Mouse (Mus musculus): ENCODE measurements around the gene Nol10. TPM values are rescaled to one million over a fixed set of nuclear protein-coding genes. Genes with fewer than 3 reads are reported as not detected.

The Nol10 gene
- polyA plus RNA-seq, 1 experiment from 2014 or later: 5.3 TPM

- no peaks in the 10 kb centered on the region for H3K9me3 ChIP-seq (ENCODE audit: low read length)
- no peak for ATAC-seq
- H3K4me1 ChIP-seq (ENCODE audit: insufficient read depth): no peaks in the 10 kb centered on the region
- no peak overlapping the region for H3K9ac ChIP-seq (replicated peaks)
- TF ChIP-seq CTCF (IDR thresholded peaks at IDR 0.05; ENCODE audit: low read depth) (no peak), EP300 (IDR thresholded peaks at IDR 0.05; ENCODE audit: low read depth) (no peak)
- no peaks in the 10 kb centered on the region for H3K27me3 ChIP-seq (ENCODE audit: insufficient read depth, low read length)
- H3K36me3 ChIP-seq (replicated peaks; ENCODE audit: insufficient read depth, low read length): no peaks in the 10 kb centered on the region
- no peak overlapping the region for H3K4me2 ChIP-seq (ENCODE audit: low read depth, low read length)
- H3K27ac ChIP-seq (ENCODE audit: low read depth): no peak overlapping the region
- WGBS (ENCODE audit: insufficient replicate concordance): 70% methylated on average over 2 of the region's 2 CpGs
- no peak overlapping the region for H3K4me3 ChIP-seq (ENCODE audit: low read depth, low read length)
- DNase-seq: no peak
Observed at GRCm38 (mm10) chr12:17338338-17338737, 9.9 kb upstream of the Nol10 start.

DNA sequence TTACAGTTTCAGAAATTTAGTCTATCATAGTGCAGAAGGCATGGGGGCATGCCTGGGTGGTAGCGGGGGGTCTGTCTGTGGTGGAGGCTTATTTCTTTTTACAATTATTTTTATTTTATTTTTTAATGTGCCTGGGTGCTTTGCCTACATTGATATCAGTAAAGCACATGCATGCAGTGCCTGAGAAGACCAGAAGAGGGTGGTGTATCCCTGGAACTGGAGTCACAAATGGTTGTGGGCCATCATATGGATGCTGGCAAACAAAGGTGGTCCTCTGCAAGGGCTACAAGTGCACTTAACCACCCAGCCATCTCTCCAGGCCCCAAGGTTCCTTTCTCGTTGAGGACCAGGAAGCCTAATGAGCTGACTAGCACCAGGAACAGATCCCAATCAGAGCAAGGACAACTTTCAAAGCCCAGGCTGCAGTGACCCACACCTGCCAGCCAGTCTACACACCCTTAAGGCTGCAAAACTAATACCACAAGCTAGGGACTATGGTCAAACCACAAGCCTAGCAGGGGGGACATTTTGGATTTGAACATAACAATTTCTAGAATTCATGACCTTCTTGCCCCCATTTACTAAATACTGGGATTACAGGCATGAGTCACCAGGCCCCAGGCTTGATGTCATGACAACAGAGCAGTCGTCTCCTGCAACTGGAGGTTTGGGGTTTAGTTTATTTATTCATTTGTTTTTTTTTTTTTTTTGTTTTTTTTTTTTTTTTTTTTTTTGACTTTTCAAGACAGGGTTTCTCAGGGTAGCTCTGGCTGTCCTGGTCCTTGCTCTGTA, 8.9 kb upstream of the Nol10 start:
- no peaks in the 10 kb centered on the region for H3K36me3 ChIP-seq (replicated peaks; ENCODE audit: insufficient read depth, low read length)
- 48% methylated on average over 3 of the region's 3 CpGs for WGBS (ENCODE audit: insufficient replicate concordance)
- DNase-seq: peak; percentile 18

DNA sequence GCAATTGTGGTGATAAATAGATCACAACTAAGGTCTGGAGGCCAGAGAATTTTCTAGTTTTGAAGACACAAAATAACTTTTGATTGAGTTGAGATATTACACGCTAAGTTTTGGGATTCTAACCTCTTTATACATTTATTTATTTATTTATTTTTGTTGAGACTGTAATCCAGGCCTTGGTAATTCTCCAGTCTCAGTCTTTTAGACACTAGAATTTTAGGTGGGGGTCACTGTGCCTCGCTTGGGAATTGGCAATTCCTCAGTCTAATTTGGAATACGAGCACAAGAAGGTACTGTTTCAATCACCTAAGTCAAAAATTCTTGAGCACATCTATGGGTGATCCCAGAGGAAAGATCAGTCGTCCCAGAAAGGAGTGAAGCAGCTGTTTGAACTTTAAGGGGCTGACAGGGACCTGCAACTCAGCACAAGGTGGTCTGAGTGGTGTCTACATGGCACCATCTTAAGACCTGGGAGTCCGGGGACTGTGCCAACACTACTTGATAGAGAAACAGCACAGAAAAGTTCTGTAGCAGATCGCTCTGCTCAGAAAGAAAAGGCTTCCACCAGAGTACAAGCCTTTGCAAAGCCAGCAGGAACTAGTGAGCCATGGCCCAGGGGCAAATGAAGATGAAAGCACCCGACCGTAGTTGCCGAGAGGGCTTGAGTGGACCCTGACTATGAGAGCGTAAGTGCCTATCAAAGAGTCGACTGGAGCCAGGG, 771 bp upstream of the Nol10 start:
- Histone ChIP-seq H3K36me3 (replicated peaks; ENCODE audit: insufficient read depth, low read length) (peaks cover 3% of the 10 kb centered on the region), H3K4me3 (ENCODE audit: low read depth, low read length) (peak overlapping the region; percentile 92), H3K9me3 (ENCODE audit: low read length) (no peaks in the 10 kb centered on the region), H3K27me3 (ENCODE audit: insufficient read depth, low read length) (no peaks in the 10 kb centered on the region), H3K4me2 (ENCODE audit: low read depth, low read length) (peak overlapping the region; percentile 90), H3K27ac (ENCODE audit: low read depth) (peak overlapping the region; percentile 59), H3K9ac (replicated peaks) (peak overlapping the region; percentile 81), H3K4me1 (ENCODE audit: insufficient read depth) (peaks cover 12% of the 10 kb centered on the region)
- TF ChIP-seq CTCF (IDR thresholded peaks at IDR 0.05; ENCODE audit: low read depth) (no peak), EP300 (IDR thresholded peaks at IDR 0.05; ENCODE audit: low read depth) (no peak)
- WGBS (ENCODE audit: insufficient replicate concordance): 35% methylated on average over 11 of the region's 11 CpGs
- ATAC-seq (peak; percentile 68), DNase-seq (peak; percentile 23)

More for the DNA sequence above, 8.9 kb upstream of the Nol10 start:
- Histone ChIP-seq H3K4me3 (ENCODE audit: low read depth, low read length) (no peak overlapping the region), H3K9ac (replicated peaks) (no peak overlapping the region), H3K9me3 (ENCODE audit: low read length) (no peaks in the 10 kb centered on the region), H3K27me3 (ENCODE audit: insufficient read depth, low read length) (no peaks in the 10 kb centered on the region), H3K27ac (ENCODE audit: low read depth) (no peak overlapping the region), H3K4me2 (ENCODE audit: low read depth, low read length) (no peak overlapping the region), H3K4me1 (ENCODE audit: insufficient read depth) (no peaks in the 10 kb centered on the region)
- no peak for ATAC-seq
- TF ChIP-seq EP300 (IDR thresholded peaks at IDR 0.05; ENCODE audit: low read depth) (no peak), CTCF (IDR thresholded peaks at IDR 0.05; ENCODE audit: low read depth) (peak; percentile 52)

GRCm38 (mm10) chr12:17350106-17350505, 1.8 kb downstream of the Nol10 start:
- H3K36me3 ChIP-seq (replicated peaks; ENCODE audit: insufficient read depth, low read length): peaks cover 23% of the 10 kb centered on the region
- H3K4me1 ChIP-seq (ENCODE audit: insufficient read depth): peaks cover 12% of the 10 kb centered on the region
- no peak overlapping the region for H3K4me2 ChIP-seq (ENCODE audit: low read depth, low read length)
- peak; percentile 39 for TF ChIP-seq CTCF (IDR thresholded peaks at IDR 0.05; ENCODE audit: low read depth)
- TF ChIP-seq EP300 (IDR thresholded peaks at IDR 0.05; ENCODE audit: low read depth): no peak
- no peak for DNase-seq
- no peak overlapping the region for H3K27ac ChIP-seq (ENCODE audit: low read depth)
- H3K4me3 ChIP-seq (ENCODE audit: low read depth, low read length): no peak overlapping the region
- H3K9me3 ChIP-seq (ENCODE audit: low read length): no peaks in the 10 kb centered on the region
- no peak overlapping the region for H3K9ac ChIP-seq (replicated peaks)
- no peaks in the 10 kb centered on the region for H3K27me3 ChIP-seq (ENCODE audit: insufficient read depth, low read length)
- no peak for ATAC-seq

DNA sequence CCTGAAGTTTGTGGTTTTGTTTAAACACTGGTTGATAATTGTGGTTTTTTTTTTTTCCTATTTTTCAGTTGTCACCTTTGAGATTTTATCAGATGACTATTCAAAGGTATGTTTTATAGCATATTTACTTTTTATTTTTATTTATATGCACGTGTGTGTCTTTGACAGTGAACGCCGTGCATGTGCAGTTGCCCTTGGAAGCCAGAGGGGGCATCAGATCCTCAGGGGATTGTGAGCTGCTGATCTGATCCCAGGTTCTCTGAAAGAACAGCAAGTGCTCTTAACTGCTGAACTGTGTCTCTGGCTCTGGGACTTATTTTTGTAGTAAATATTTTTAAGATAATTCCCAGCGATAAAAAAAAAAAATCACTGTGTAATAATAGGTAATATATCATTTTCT, 8.6 kb downstream of the Nol10 start:
- Histone ChIP-seq H3K9me3 (ENCODE audit: low read length) (no peaks in the 10 kb centered on the region), H3K9ac (replicated peaks) (no peak overlapping the region), H3K27ac (ENCODE audit: low read depth) (no peak overlapping the region), H3K4me1 (ENCODE audit: insufficient read depth) (no peaks in the 10 kb centered on the region), H3K4me3 (ENCODE audit: low read depth, low read length) (no peak overlapping the region), H3K27me3 (ENCODE audit: insufficient read depth, low read length) (no peaks in the 10 kb centered on the region), H3K36me3 (replicated peaks; ENCODE audit: insufficient read depth, low read length) (peaks cover 60% of the 10 kb centered on the region), H3K4me2 (ENCODE audit: low read depth, low read length) (no peak overlapping the region)
- ATAC-seq (no peak), DNase-seq (no peak)
- WGBS (ENCODE audit: insufficient replicate concordance): 78% methylated on average over 4 of the region's 4 CpGs
- TF ChIP-seq CTCF (IDR thresholded peaks at IDR 0.05; ENCODE audit: low read depth) (peak; percentile 43), EP300 (IDR thresholded peaks at IDR 0.05; ENCODE audit: low read depth) (no peak)

- Histone ChIP-seq H3K27me3 (ENCODE audit: insufficient read depth, low read length) (no peaks in the 10 kb centered on the region), H3K27ac (ENCODE audit: low read depth) (no peak overlapping the region), H3K4me1 (ENCODE audit: insufficient read depth) (no peaks in the 10 kb centered on the region), H3K36me3 (replicated peaks; ENCODE audit: insufficient read depth, low read length) (peaks cover 64% of the 10 kb centered on the region), H3K4me2 (ENCODE audit: low read depth, low read length) (no peak overlapping the region), H3K9ac (replicated peaks) (no peak overlapping the region), H3K4me3 (ENCODE audit: low read depth, low read length) (no peak overlapping the region), H3K9me3 (ENCODE audit: low read length) (no peaks in the 10 kb centered on the region)
- TF ChIP-seq CTCF (IDR thresholded peaks at IDR 0.05; ENCODE audit: low read depth) (no peak), EP300 (IDR thresholded peaks at IDR 0.05; ENCODE audit: low read depth) (no peak)
- ATAC-seq (peak; percentile 56; the same call in 1 of the 2 replicates), DNase-seq (no peak)
- WGBS (ENCODE audit: insufficient replicate concordance): 77% methylated on average over 5 of the region's 5 CpGs
Observed at GRCm38 (mm10) chr12:17357795-17358194, 9.5 kb downstream of the Nol10 start.

Data from liver, postnatal 0 days (tissue).